Mouse (Mus musculus): Measurements from ENCODE around the gene Ppp1r17. TPM values are rescaled to one million over a fixed set of nuclear protein-coding genes. Genes with fewer than 3 reads are reported as not detected.

The Ppp1r17 gene
- total RNA-seq, 2 experiments from 2014 or later: not detected

GRCm38 (mm10) chr6:56076378-56076805 is 59.1 kb downstream of the Ppp1r17 start:
- no peak for DNase-seq
- intact Hi-C loops (cut with DNase I; ENCODE audit: low total_unique reads): no loop called here

Other genes starting within 250 kb of the Ppp1r17 start
- not detected for gene Itprid1, start 180.6 kb upstream of the Ppp1r17 start, total RNA-seq (2021)